Mouse (Mus musculus) liver, adult 2 months (tissue): ENCODE data around the gene Cpn1.

Experiments used
- CTCF ChIP-seq: fragments of 200-500 bp; IDR thresholded peaks from 2 replicates; pipeline ENCODE4 v1.5.1; 2011; ENCODE audit warnings: low read depth, low read length, control low read depth
- POLR2A ChIP-seq: fragments of 200-500 bp; IDR thresholded peaks from 2 replicates; pipeline ENCODE4 v1.6.1; 2011; ENCODE audit warnings: low read length, control low read depth; ENCODE audit not compliant: insufficient read depth; ENCODE audit errors: extremely low read depth

- TF ChIP-seq POLR2A (no peak), CTCF (no peak)
Measured at GRCm38 (mm10) chr19:43929869-43930268, 56.5 kb downstream of the Cpn1 start.
